Mouse (Mus musculus) bone marrow, adult 2 months (tissue): ENCODE results near the gene Stat2.

Experiments used
- CTCF ChIP-seq: fragments of 200-500 bp; IDR thresholded peaks from 2 replicates; pipeline ENCODE4 v1.5.1; 2011; ENCODE audit warnings: low read length, control low read depth; ENCODE audit not compliant: control insufficient read depth, insufficient read depth
- POLR2A ChIP-seq: fragments of 200-500 bp; IDR thresholded peaks from 2 replicates; pipeline ENCODE4 v1.6.1; 2011; ENCODE audit warnings: low read depth, mild to moderate bottlenecking, control low read depth, low read length, borderline replicate concordance; ENCODE audit not compliant: control insufficient read depth

GRCm38 (mm10) chr10:128296370-128297090 is 26.2 kb downstream of the Stat2 start:
- TF ChIP-seq CTCF (no peak), POLR2A (no peak)
